In genomic region chr10:120701833-120702232, GRCm38 (mm10) we compare ENCODE assay signal across 9 mouse cellular contexts.
DNase-seq lines count a peak whose midpoint lies in the region; ATAC-seq and TF ChIP-seq lines count a peak whose summit lies in the region.
"Had no signal": no experiment of that assay in that cellular context is flagged by ENCODE, and none has a peak within 500 bp of the region (broad histone marks: within the 10 kb centered on the region; RNA-seq: fewer than 3 reads in every experiment).

No protein-coding gene starts in this region.

- TF ChIP-seq POLR2A in cerebellum, adult 2 months (IDR thresholded peaks at IDR 0.05; ENCODE audit: borderline replicate concordance, insufficient read depth, low read length), result no peak

- no peak overlapping the region for H3K9ac ChIP-seq in hindbrain, embryonic 11.5 days (ENCODE audit: low read depth, low read length)
- no peak overlapping the region for H3K9ac ChIP-seq in lung, postnatal 0 days (replicated peaks; ENCODE audit: low read depth)
- H3K9ac ChIP-seq: limb, embryonic 12.5 days had no signal

- peak; percentile 84 for TF ChIP-seq CTCF in cerebellum, adult 2 months (IDR thresholded peaks at IDR 0.05; ENCODE audit: borderline replicate concordance, insufficient read depth, low read depth, low read length)
- TF ChIP-seq CTCF in lung, postnatal 0 days (IDR thresholded peaks at IDR 0.05), result peak; percentile 93

- TF ChIP-seq EP300 in lung, postnatal 0 days (IDR thresholded peaks at IDR 0.05), result no peak

- no peaks in the 10 kb centered on the region for H3K36me3 ChIP-seq in hindbrain, embryonic 11.5 days (ENCODE audit: control insufficient read depth, insufficient read depth, low read length)
- no peaks in the 10 kb centered on the region for H3K36me3 ChIP-seq in lung, postnatal 0 days (ENCODE audit: insufficient read depth, low read length)
- H3K36me3 ChIP-seq: limb, embryonic 12.5 days had no signal

- no peaks in the 10 kb centered on the region for H3K9me3 ChIP-seq in hindbrain, embryonic 11.5 days (ENCODE audit: control insufficient read depth, low read length)
- H3K9me3 ChIP-seq in lung, postnatal 0 days (ENCODE audit: low read length), result no peaks in the 10 kb centered on the region
- H3K9me3 ChIP-seq: limb, embryonic 12.5 days had no signal

- ATAC-seq in hindbrain, embryonic 11.5 days (ENCODE audit: low FRiP score), result peak; percentile 40; the same call in 1 of the 2 replicates
- ATAC-seq in lung, postnatal 0 days, result peak; percentile 85

- no peak overlapping the region for H3K4me2 ChIP-seq in hindbrain, embryonic 11.5 days (replicated peaks; ENCODE audit: low read depth, low read length)
- H3K4me2 ChIP-seq in lung, postnatal 0 days (replicated peaks; ENCODE audit: low read depth, low read length), result no peak overlapping the region
- H3K4me2 ChIP-seq: limb, embryonic 12.5 days had no signal

- 9% methylated on average over 11 of the region's 11 CpGs for WGBS in cerebellum, adult 2 months
- WGBS in hindbrain, embryonic 11.5 days, result 34% methylated on average over 11 of the region's 11 CpGs
- WGBS in lung, postnatal 0 days, result 7% methylated on average over 11 of the region's 11 CpGs

- no peaks in the 10 kb centered on the region for H3K4me1 ChIP-seq in cerebellum, adult 2 months (ENCODE audit: control insufficient read depth, insufficient read depth, low read length)
- peaks cover 5% of the 10 kb centered on the region for H3K4me1 ChIP-seq in hindbrain, embryonic 11.5 days (replicated peaks; ENCODE audit: control insufficient read depth, insufficient read depth, low read length)
- no peaks in the 10 kb centered on the region for H3K4me1 ChIP-seq in lung, postnatal 0 days (ENCODE audit: insufficient read depth, low read depth, low read length)

- peak; percentile 96 for DNase-seq in NIH3T3 (ENCODE audit: low read depth)
- DNase-seq in cerebellum, adult 2 months, result peak; percentile 52 to 66
- DNase-seq in frontal cortex, adult 2 months (ENCODE audit: extremely low spot score in 1 of 2, low spot score in 1 of 2), result peak; percentile 50 to 90
- peak; percentile 87 for DNase-seq in hindbrain, embryonic 11.5 days (ENCODE audit: low spot score)
- DNase-seq in layer of hippocampus, postnatal 10 days (ENCODE audit: low spot score in 2 of 2), result peak; percentile 83 to 84
- peak; percentile 86 for DNase-seq in lung, postnatal 0 days (ENCODE audit: low spot score)
- DNase-seq in right cerebral cortex, postnatal 10 days (ENCODE audit: low spot score in 2 of 2), result peak; percentile 77 to 84
- peak; percentile 63 for DNase-seq in urinary bladder, adult 2 months (ENCODE audit: low spot score)

- H3K27me3 ChIP-seq in cerebellum, adult 2 months (ENCODE audit: control insufficient read depth, insufficient read depth, low read length), result peaks cover 1% of the 10 kb centered on the region; the same call in 1 of the 2 replicates
- H3K27me3 ChIP-seq in hindbrain, embryonic 11.5 days (ENCODE audit: control insufficient read depth, insufficient read depth, low read length), result no peaks in the 10 kb centered on the region
- H3K27me3 ChIP-seq in lung, postnatal 0 days (replicated peaks; ENCODE audit: insufficient read depth, low read length), result no peaks in the 10 kb centered on the region
- H3K27me3 ChIP-seq: limb, embryonic 12.5 days had no signal

- no peak overlapping the region for H3K4me3 ChIP-seq in cerebellum, adult 2 months (replicated peaks; ENCODE audit: insufficient read depth, low read depth, low read length)
- H3K4me3 ChIP-seq in hindbrain, embryonic 11.5 days (ENCODE audit: low read depth, low read length), result no peak overlapping the region
- H3K4me3 ChIP-seq in lung, postnatal 0 days (ENCODE audit: low read depth, low read length), result no peak overlapping the region
- H3K4me3 ChIP-seq: limb, embryonic 12.5 days had no signal

- no peak overlapping the region for H3K27ac ChIP-seq in cerebellum, adult 2 months (ENCODE audit: insufficient read depth, low read length)
- H3K27ac ChIP-seq in hindbrain, embryonic 11.5 days (ENCODE audit: low read depth, low read length), result no peak overlapping the region
- no peak overlapping the region for H3K27ac ChIP-seq in lung, postnatal 0 days (ENCODE audit: low read length)
- H3K27ac ChIP-seq: limb, embryonic 12.5 days had no signal
